Mouse (Mus musculus): ENCODE results near the gene Adgrv1. TPM values are rescaled to one million over a fixed set of nuclear protein-coding genes. Genes with fewer than 3 reads are reported as not detected.
"Not testable (repeated sequence)": the region's sequence is repeated elsewhere in the genome, so short reads cannot be mapped to it uniquely, and the experiment has no call there.

Gene Adgrv1
- polyA plus RNA-seq, 1 experiment from 2014 or later: 54.5 TPM

- ATAC-seq (ENCODE audit: low FRiP score): peak; percentile 57
- no peaks in the 10 kb centered on the region for H3K27me3 ChIP-seq (ENCODE audit: control insufficient read depth, insufficient read depth, low read length)
- no peaks in the 10 kb centered on the region for H3K4me1 ChIP-seq (replicated peaks; ENCODE audit: control insufficient read depth, insufficient read depth, low read length)
- peak; percentile 72 for DNase-seq (ENCODE audit: low spot score)
- H3K9me3 ChIP-seq (ENCODE audit: control insufficient read depth, low read length): no peaks in the 10 kb centered on the region
- no peaks in the 10 kb centered on the region for H3K36me3 ChIP-seq (ENCODE audit: control insufficient read depth, insufficient read depth, low read length)
- peak overlapping the region; percentile 83; the same call in 1 of the 2 replicates for H3K4me3 ChIP-seq (ENCODE audit: low read depth, low read length)
- 10% methylated on average over 14 of the region's 14 CpGs for WGBS
- no peak overlapping the region for H3K9ac ChIP-seq (ENCODE audit: low read depth, low read length)
- H3K4me2 ChIP-seq (replicated peaks; ENCODE audit: low read depth, low read length): peak overlapping the region; percentile 60
- peak overlapping the region; percentile 89 for H3K27ac ChIP-seq (ENCODE audit: low read depth, low read length)
Observed at GRCm38 (mm10) chr13:81656091-81656850, 23.3 kb upstream of the Adgrv1 start.

GRCm38 (mm10) chr13:81650382-81650781 is 17.4 kb upstream of the Adgrv1 start:
- not testable (repeated sequence) for DNase-seq (ENCODE audit: low spot score); H3K9me3 ChIP-seq (ENCODE audit: control insufficient read depth, low read length); H3K4me2 ChIP-seq (replicated peaks; ENCODE audit: low read depth, low read length); ATAC-seq (ENCODE audit: low FRiP score); H3K27ac ChIP-seq (ENCODE audit: low read depth, low read length); H3K27me3 ChIP-seq (ENCODE audit: control insufficient read depth, insufficient read depth, low read length); H3K4me1 ChIP-seq (replicated peaks; ENCODE audit: control insufficient read depth, insufficient read depth, low read length); H3K9ac ChIP-seq (ENCODE audit: low read depth, low read length); H3K4me3 ChIP-seq (ENCODE audit: low read depth, low read length); H3K36me3 ChIP-seq (ENCODE audit: control insufficient read depth, insufficient read depth, low read length)
- 85% methylated on average over 5 of the region's 6 CpGs for WGBS

- ATAC-seq (ENCODE audit: low FRiP score) (no peak), DNase-seq (ENCODE audit: low spot score) (no peak)
- Histone ChIP-seq H3K4me1 (replicated peaks; ENCODE audit: control insufficient read depth, insufficient read depth, low read length) (no peaks in the 10 kb centered on the region), H3K4me2 (replicated peaks; ENCODE audit: low read depth, low read length) (no peak overlapping the region), H3K27ac (ENCODE audit: low read depth, low read length) (no peak overlapping the region), H3K27me3 (ENCODE audit: control insufficient read depth, insufficient read depth, low read length) (no peaks in the 10 kb centered on the region), H3K9ac (ENCODE audit: low read depth, low read length) (no peak overlapping the region), H3K9me3 (ENCODE audit: control insufficient read depth, low read length) (no peaks in the 10 kb centered on the region), H3K36me3 (ENCODE audit: control insufficient read depth, insufficient read depth, low read length) (no peaks in the 10 kb centered on the region), H3K4me3 (ENCODE audit: low read depth, low read length) (no peak overlapping the region)
- 91% methylated on average over 6 of the region's 6 CpGs for WGBS
Observed at GRCm38 (mm10) chr13:81646348-81646747, 13.4 kb upstream of the Adgrv1 start.

GRCm38 (mm10) chr13:81644047-81644565 is 11.2 kb upstream of the Adgrv1 start:
- no peaks in the 10 kb centered on the region; the same call in 1 of the 2 replicates for H3K4me1 ChIP-seq (replicated peaks; ENCODE audit: control insufficient read depth, insufficient read depth, low read length)
- WGBS: 92% methylated on average over 11 of the region's 11 CpGs
- H3K27me3 ChIP-seq (ENCODE audit: control insufficient read depth, insufficient read depth, low read length): no peaks in the 10 kb centered on the region
- H3K27ac ChIP-seq (ENCODE audit: low read depth, low read length): no peak overlapping the region
- H3K9me3 ChIP-seq (ENCODE audit: control insufficient read depth, low read length): no peaks in the 10 kb centered on the region
- no peak for DNase-seq (ENCODE audit: low spot score)
- no peaks in the 10 kb centered on the region for H3K36me3 ChIP-seq (ENCODE audit: control insufficient read depth, insufficient read depth, low read length)
- no peak for ATAC-seq (ENCODE audit: low FRiP score)
- no peak overlapping the region for H3K4me2 ChIP-seq (replicated peaks; ENCODE audit: low read depth, low read length)
- no peak overlapping the region for H3K9ac ChIP-seq (ENCODE audit: low read depth, low read length)
- no peak overlapping the region for H3K4me3 ChIP-seq (ENCODE audit: low read depth, low read length)

GRCm38 (mm10) chr13:81642491-81643149 is 9.7 kb upstream of the Adgrv1 start:
- Histone ChIP-seq H3K36me3 (ENCODE audit: control insufficient read depth, insufficient read depth, low read length) (no peaks in the 10 kb centered on the region), H3K9me3 (ENCODE audit: control insufficient read depth, low read length) (no peaks in the 10 kb centered on the region), H3K4me2 (replicated peaks; ENCODE audit: low read depth, low read length) (no peak overlapping the region), H3K27me3 (ENCODE audit: control insufficient read depth, insufficient read depth, low read length) (no peaks in the 10 kb centered on the region), H3K4me1 (replicated peaks; ENCODE audit: control insufficient read depth, insufficient read depth, low read length) (no peaks in the 10 kb centered on the region; the same call in 1 of the 2 replicates), H3K4me3 (ENCODE audit: low read depth, low read length) (no peak overlapping the region), H3K27ac (ENCODE audit: low read depth, low read length) (peak overlapping the region; percentile 36), H3K9ac (ENCODE audit: low read depth, low read length) (no peak overlapping the region)
- 69% methylated on average over 7 of the region's 7 CpGs for WGBS
- no peak for DNase-seq (ENCODE audit: low spot score)
- ATAC-seq (ENCODE audit: low FRiP score): no peak

GRCm38 (mm10) chr13:81641289-81642045 is 8.5 kb upstream of the Adgrv1 start:
- Histone ChIP-seq H3K9me3 (ENCODE audit: control insufficient read depth, low read length) (no peaks in the 10 kb centered on the region), H3K4me3 (ENCODE audit: low read depth, low read length) (no peak overlapping the region)

GRCm38 (mm10) chr13:81640881-81641280 is 7.9 kb upstream of the Adgrv1 start:
- peak; percentile 36 for DNase-seq (ENCODE audit: low spot score)
- Histone ChIP-seq H3K4me3 (ENCODE audit: low read depth, low read length) (no peak overlapping the region), H3K27me3 (ENCODE audit: control insufficient read depth, insufficient read depth, low read length) (no peaks in the 10 kb centered on the region), H3K4me1 (replicated peaks; ENCODE audit: control insufficient read depth, insufficient read depth, low read length) (no peaks in the 10 kb centered on the region; the same call in 1 of the 2 replicates), H3K4me2 (replicated peaks; ENCODE audit: low read depth, low read length) (0 out of 2 replicates have a peak overlapping the region, but pooled peaks have one; percentile 2), H3K27ac (ENCODE audit: low read depth, low read length) (peak overlapping the region; percentile 19; the same call in 1 of the 2 replicates), H3K36me3 (ENCODE audit: control insufficient read depth, insufficient read depth, low read length) (no peaks in the 10 kb centered on the region), H3K9ac (ENCODE audit: low read depth, low read length) (no peak overlapping the region), H3K9me3 (ENCODE audit: control insufficient read depth, low read length) (no peaks in the 10 kb centered on the region)
- WGBS: 49% methylated on average over 6 of the region's 6 CpGs
- peak; percentile 31; the same call in 1 of the 2 replicates for ATAC-seq (ENCODE audit: low FRiP score)

More at GRCm38 (mm10) chr13:81641289-81642045, 8.5 kb upstream of the Adgrv1 start:
- DNase-seq (ENCODE audit: low spot score) (peak; percentile 82), ATAC-seq (ENCODE audit: low FRiP score) (peak; percentile 51)
- Histone ChIP-seq H3K4me2 (replicated peaks; ENCODE audit: low read depth, low read length) (peak overlapping the region; percentile 37), H3K9ac (ENCODE audit: low read depth, low read length) (0 out of 2 replicates have a peak overlapping the region, but pooled peaks have one; percentile 19), H3K27me3 (ENCODE audit: control insufficient read depth, insufficient read depth, low read length) (no peaks in the 10 kb centered on the region), H3K4me1 (replicated peaks; ENCODE audit: control insufficient read depth, insufficient read depth, low read length) (no peaks in the 10 kb centered on the region; the same call in 1 of the 2 replicates), H3K36me3 (ENCODE audit: control insufficient read depth, insufficient read depth, low read length) (no peaks in the 10 kb centered on the region), H3K27ac (ENCODE audit: low read depth, low read length) (peak overlapping the region; percentile 51)
- WGBS: 1% methylated on average over 8 of the region's 8 CpGs

GRCm38 (mm10) chr13:81639624-81640023 is 6.7 kb upstream of the Adgrv1 start:
- no peaks in the 10 kb centered on the region for H3K9me3 ChIP-seq (ENCODE audit: control insufficient read depth, low read length)
- DNase-seq (ENCODE audit: low spot score) (peak; percentile 65), ATAC-seq (ENCODE audit: low FRiP score) (peak; percentile 71)
- H3K27ac ChIP-seq (ENCODE audit: low read depth, low read length): no peak overlapping the region
- H3K4me3 ChIP-seq (ENCODE audit: low read depth, low read length): no peak overlapping the region
- H3K4me2 ChIP-seq (replicated peaks; ENCODE audit: low read depth, low read length): no peak overlapping the region
- no peaks in the 10 kb centered on the region for H3K36me3 ChIP-seq (ENCODE audit: control insufficient read depth, insufficient read depth, low read length)
- no peaks in the 10 kb centered on the region; the same call in 1 of the 2 replicates for H3K4me1 ChIP-seq (replicated peaks; ENCODE audit: control insufficient read depth, insufficient read depth, low read length)
- no peaks in the 10 kb centered on the region for H3K27me3 ChIP-seq (ENCODE audit: control insufficient read depth, insufficient read depth, low read length)
- no peak overlapping the region for H3K9ac ChIP-seq (ENCODE audit: low read depth, low read length)
- 14% methylated on average over 4 of the region's 4 CpGs for WGBS

Data from hindbrain, embryonic 11.5 days (tissue).